Mouse (Mus musculus): ENCODE results near the gene Cyp8b1. TPM values are rescaled to one million over a fixed set of nuclear protein-coding genes. Genes with fewer than 3 reads are reported as not detected.

Cyp8b1 gene
- polyA plus RNA-seq, 1 experiment, result not detected

GRCm38 (mm10) chr9:121924901-121925560, 8.9 kb upstream of the Cyp8b1 start:
- Histone ChIP-seq H3K4me3 (replicated peaks) (no peak overlapping the region), H3K36me3 (ENCODE audit: control insufficient read depth) (no peaks in the 10 kb centered on the region), H3K9me3 (ENCODE audit: control insufficient read depth, low read length) (no peaks in the 10 kb centered on the region), H3K4me1 (ENCODE audit: control insufficient read depth) (no peaks in the 10 kb centered on the region), H3K27me3 (ENCODE audit: control insufficient read depth) (no peaks in the 10 kb centered on the region)
- TF ChIP-seq GATA1 (IDR thresholded peaks at IDR 0.05; ENCODE audit: low read length), result no peak
- TF ChIP-seq TAL1 (IDR thresholded peaks at IDR 0.05; ENCODE audit: low read length), result no peak

- Histone ChIP-seq H3K4me3 (replicated peaks) (no peak overlapping the region), H3K9me3 (ENCODE audit: control insufficient read depth, low read length) (no peaks in the 10 kb centered on the region), H3K36me3 (ENCODE audit: control insufficient read depth) (no peaks in the 10 kb centered on the region), H3K27me3 (ENCODE audit: control insufficient read depth) (no peaks in the 10 kb centered on the region), H3K4me1 (ENCODE audit: control insufficient read depth) (no peaks in the 10 kb centered on the region)
- TF ChIP-seq TAL1 (IDR thresholded peaks at IDR 0.05; ENCODE audit: low read length), result no peak
- no peak for TF ChIP-seq GATA1 (IDR thresholded peaks at IDR 0.05; ENCODE audit: low read length)
These were observed 7.8 kb upstream of the Cyp8b1 start for GRCm38 (mm10) chr9:121923906-121924305.

GRCm38 (mm10) chr9:121923443-121923842, 7.3 kb upstream of the Cyp8b1 start:
- TF ChIP-seq TAL1 (IDR thresholded peaks at IDR 0.05; ENCODE audit: low read length) (no peak), GATA1 (IDR thresholded peaks at IDR 0.05; ENCODE audit: low read length) (no peak)
- no peak overlapping the region for H3K4me3 ChIP-seq (replicated peaks)

GRCm38 (mm10) chr9:121919027-121919501, 3.0 kb upstream of the Cyp8b1 start:
- Histone ChIP-seq H3K36me3 (ENCODE audit: control insufficient read depth) (no peaks in the 10 kb centered on the region), H3K4me1 (ENCODE audit: control insufficient read depth) (no peaks in the 10 kb centered on the region), H3K4me3 (replicated peaks) (no peak overlapping the region), H3K9me3 (ENCODE audit: control insufficient read depth, low read length) (no peaks in the 10 kb centered on the region), H3K27me3 (ENCODE audit: control insufficient read depth) (no peaks in the 10 kb centered on the region)
- TF ChIP-seq GATA1 (IDR thresholded peaks at IDR 0.05; ENCODE audit: low read length) (no peak), TAL1 (IDR thresholded peaks at IDR 0.05; ENCODE audit: low read length) (no peak)

More at GRCm38 (mm10) chr9:121923443-121923842, 7.3 kb upstream of the Cyp8b1 start:
- Histone ChIP-seq H3K36me3 (ENCODE audit: control insufficient read depth) (no peaks in the 10 kb centered on the region), H3K4me1 (ENCODE audit: control insufficient read depth) (no peaks in the 10 kb centered on the region), H3K27me3 (ENCODE audit: control insufficient read depth) (no peaks in the 10 kb centered on the region), H3K9me3 (ENCODE audit: control insufficient read depth, low read length) (no peaks in the 10 kb centered on the region)

- Histone ChIP-seq H3K4me1 (ENCODE audit: control insufficient read depth) (no peaks in the 10 kb centered on the region), H3K36me3 (ENCODE audit: control insufficient read depth) (no peaks in the 10 kb centered on the region), H3K9me3 (ENCODE audit: control insufficient read depth, low read length) (no peaks in the 10 kb centered on the region), H3K4me3 (replicated peaks) (no peak overlapping the region), H3K27me3 (ENCODE audit: control insufficient read depth) (no peaks in the 10 kb centered on the region)
- TF ChIP-seq GATA1 (IDR thresholded peaks at IDR 0.05; ENCODE audit: low read length) (no peak), TAL1 (IDR thresholded peaks at IDR 0.05; ENCODE audit: low read length) (no peak)
These were observed 1.0 kb downstream of the Cyp8b1 start for GRCm38 (mm10) chr9:121915056-121915455.

GRCm38 (mm10) chr9:121914226-121914757, 1.8 kb downstream of the Cyp8b1 start:
- Histone ChIP-seq H3K4me3 (replicated peaks) (no peak overlapping the region), H3K4me1 (ENCODE audit: control insufficient read depth) (no peaks in the 10 kb centered on the region), H3K9me3 (ENCODE audit: control insufficient read depth, low read length) (no peaks in the 10 kb centered on the region), H3K36me3 (ENCODE audit: control insufficient read depth) (no peaks in the 10 kb centered on the region), H3K27me3 (ENCODE audit: control insufficient read depth) (no peaks in the 10 kb centered on the region)
- TF ChIP-seq GATA1 (IDR thresholded peaks at IDR 0.05; ENCODE audit: low read length) (no peak), TAL1 (IDR thresholded peaks at IDR 0.05; ENCODE audit: low read length) (no peak)

GRCm38 (mm10) chr9:121912786-121913185, 3.3 kb downstream of the Cyp8b1 start:
- H3K4me1 ChIP-seq (ENCODE audit: control insufficient read depth), result no peaks in the 10 kb centered on the region
- no peak for TF ChIP-seq GATA1 (IDR thresholded peaks at IDR 0.05; ENCODE audit: low read length)
- no peak for TF ChIP-seq TAL1 (IDR thresholded peaks at IDR 0.05; ENCODE audit: low read length)

GRCm38 (mm10) chr9:121911196-121911595, 4.9 kb downstream of the Cyp8b1 start:
- Histone ChIP-seq H3K36me3 (ENCODE audit: control insufficient read depth) (no peaks in the 10 kb centered on the region), H3K9me3 (ENCODE audit: control insufficient read depth, low read length) (no peaks in the 10 kb centered on the region), H3K27me3 (ENCODE audit: control insufficient read depth) (no peaks in the 10 kb centered on the region), H3K4me3 (replicated peaks) (no peak overlapping the region), H3K4me1 (ENCODE audit: control insufficient read depth) (no peaks in the 10 kb centered on the region)
- TF ChIP-seq GATA1 (IDR thresholded peaks at IDR 0.05; ENCODE audit: low read length) (no peak), TAL1 (IDR thresholded peaks at IDR 0.05; ENCODE audit: low read length) (no peak)

More at GRCm38 (mm10) chr9:121912786-121913185, 3.3 kb downstream of the Cyp8b1 start:
- H3K4me3 ChIP-seq (replicated peaks), result no peak overlapping the region
- H3K27me3 ChIP-seq (ENCODE audit: control insufficient read depth), result no peaks in the 10 kb centered on the region
- H3K9me3 ChIP-seq (ENCODE audit: control insufficient read depth, low read length), result no peaks in the 10 kb centered on the region
- H3K36me3 ChIP-seq (ENCODE audit: control insufficient read depth), result no peaks in the 10 kb centered on the region

- no peak for TF ChIP-seq TAL1 (IDR thresholded peaks at IDR 0.05; ENCODE audit: low read length)
- TF ChIP-seq GATA1 (IDR thresholded peaks at IDR 0.05; ENCODE audit: low read length), result no peak
- Histone ChIP-seq H3K27me3 (ENCODE audit: control insufficient read depth) (no peaks in the 10 kb centered on the region), H3K36me3 (ENCODE audit: control insufficient read depth) (no peaks in the 10 kb centered on the region), H3K4me3 (replicated peaks) (no peak overlapping the region), H3K4me1 (ENCODE audit: control insufficient read depth) (no peaks in the 10 kb centered on the region), H3K9me3 (ENCODE audit: control insufficient read depth, low read length) (no peaks in the 10 kb centered on the region)
These were observed 6.5 kb downstream of the Cyp8b1 start for GRCm38 (mm10) chr9:121909635-121910034.
